Mouse (Mus musculus) neural tube, embryonic 15.5 days (tissue): ENCODE data around the gene Tdrd9. TPM values are rescaled to one million over a fixed set of nuclear protein-coding genes. Genes with fewer than 3 reads are reported as not detected.

Experiments used
- ATAC-seq: fragments of 200-750 bp; cut with Nextera tagmentation; 2 replicates; pipeline ENCODE4 v1.8.0; 2017; ENCODE audit warnings: mild to moderate bottlenecking, moderate TSS enrichment, moderate library complexity; ENCODE audit not compliant: low FRiP score
- H3K27ac ChIP-seq: fragments of 300-500 bp; sonication (generic); replicated peaks from 2 replicates; pipeline ENCODE4 v1.5.1; 2015; ENCODE audit warnings: mild to moderate bottlenecking, inconsistent platforms
- H3K27me3 ChIP-seq: fragments of 300-500 bp; sonication (generic); replicated peaks from 2 replicates; pipeline ENCODE4 v1.6.1; 2015; ENCODE audit warnings: inconsistent platforms
- H3K36me3 ChIP-seq: fragments of 300-500 bp; sonication (generic); 2 replicates; pipeline ENCODE4 v1.6.1; 2015; ENCODE audit warnings: inconsistent platforms
- H3K4me1 ChIP-seq: fragments of 300-500 bp; sonication (generic); 2 replicates; pipeline ENCODE4 v1.6.1; 2015; ENCODE audit warnings: inconsistent platforms
- H3K4me2 ChIP-seq: fragments of 300-500 bp; sonication (generic); 2 replicates; pipeline ENCODE4 v1.6.1; 2015; ENCODE audit warnings: inconsistent platforms, mild to moderate bottlenecking, moderate library complexity
- H3K4me3 ChIP-seq: fragments of 300-500 bp; sonication (generic); replicated peaks from 2 replicates; pipeline ENCODE4 v1.5.1; 2015; ENCODE audit warnings: mild to moderate bottlenecking, inconsistent platforms
- H3K9ac ChIP-seq: fragments of 300-500 bp; sonication (generic); replicated peaks from 2 replicates; pipeline ENCODE4 v1.6.1; 2015; ENCODE audit warnings: mild to moderate bottlenecking, inconsistent platforms
- H3K9me3 ChIP-seq: fragments of 300-500 bp; sonication (generic); replicated peaks from 2 replicates; pipeline ENCODE4 v1.6.1; 2016; ENCODE audit warnings: inconsistent platforms
- WGBS: fragments of 180-500 bp; shearing (Covaris S2); methylation state at CpG from one replicate; pipeline ENCODE4 v1.1.7; 2015; ENCODE audit warnings: mixed read lengths; 5-methylcytosine and 5-hydroxymethylcytosine counted together
- polyA plus RNA-seq: library from polyadenylated mRNA; unstranded; fragments of >200 nt; fragmentation: Nextera tagmentation; extraction: Ambion mirVana; gene quantifications from 2 replicates; pipeline ENCODE4 v1.2.1, GENCODE M21; 2015

Tdrd9 gene
- polyA plus RNA-seq, 1 experiment from 2014 or later, result 0.37 TPM

GRCm38 (mm10) chr12:112096051-112096732 is 124.8 kb downstream of the Tdrd9 start:
- Histone ChIP-seq H3K9ac (no peak overlapping the region), H3K4me2 (no peak overlapping the region), H3K27me3 (0 out of 2 replicates have a peak, but pooled peaks cover 3% of the 10 kb centered on the region), H3K27ac (no peak overlapping the region), H3K4me3 (no peak overlapping the region), H3K4me1 (no peaks in the 10 kb centered on the region), H3K36me3 (no peaks in the 10 kb centered on the region), H3K9me3 (no peaks in the 10 kb centered on the region)
- WGBS, result 75% methylated on average over 13 of the region's 13 CpGs
- no peak for ATAC-seq

- Histone ChIP-seq H3K9me3 (no peaks in the 10 kb centered on the region), H3K36me3 (no peaks in the 10 kb centered on the region), H3K9ac (no peak overlapping the region), H3K4me2 (no peak overlapping the region), H3K27me3 (0 out of 2 replicates have a peak, but pooled peaks cover 3% of the 10 kb centered on the region), H3K27ac (no peak overlapping the region), H3K4me1 (no peaks in the 10 kb centered on the region), H3K4me3 (no peak overlapping the region)
- ATAC-seq, result no peak
- WGBS, result 75% methylated on average over 8 of the region's 8 CpGs
Observed at GRCm38 (mm10) chr12:112096733-112097117, 125.4 kb downstream of the Tdrd9 start.

- Histone ChIP-seq H3K9ac (no peak overlapping the region), H3K36me3 (no peaks in the 10 kb centered on the region), H3K4me3 (no peak overlapping the region), H3K4me2 (no peak overlapping the region), H3K27me3 (no peaks in the 10 kb centered on the region), H3K4me1 (no peaks in the 10 kb centered on the region), H3K9me3 (no peaks in the 10 kb centered on the region), H3K27ac (no peak overlapping the region)
- WGBS, result 65% methylated on average over 4 of the region's 4 CpGs
- no peak for ATAC-seq
Observed at GRCm38 (mm10) chr12:112100106-112100505, 128.7 kb downstream of the Tdrd9 start.

- no peak overlapping the region for H3K4me2 ChIP-seq
Observed at GRCm38 (mm10) chr12:112101045-112101444, 129.7 kb downstream of the Tdrd9 start.

GRCm38 (mm10) chr12:112103179-112103578 is 131.8 kb downstream of the Tdrd9 start:
- no peak overlapping the region for H3K4me3 ChIP-seq
- no peaks in the 10 kb centered on the region for H3K9me3 ChIP-seq
- WGBS, result 90% methylated on average over 5 of the region's 5 CpGs
- H3K4me1 ChIP-seq, result no peaks in the 10 kb centered on the region
- no peak overlapping the region for H3K27ac ChIP-seq
- no peak overlapping the region for H3K4me2 ChIP-seq
- ATAC-seq, result no peak
- no peaks in the 10 kb centered on the region for H3K36me3 ChIP-seq
- no peak overlapping the region for H3K9ac ChIP-seq
- 0 out of 2 replicates have a peak, but pooled peaks cover 14% of the 10 kb centered on the region for H3K27me3 ChIP-seq

More at GRCm38 (mm10) chr12:112101045-112101444, 129.7 kb downstream of the Tdrd9 start:
- no peak overlapping the region for H3K9ac ChIP-seq
- no peaks in the 10 kb centered on the region for H3K4me1 ChIP-seq
- H3K36me3 ChIP-seq, result no peaks in the 10 kb centered on the region
- no peaks in the 10 kb centered on the region for H3K9me3 ChIP-seq
- 70% methylated on average over 4 of the region's 4 CpGs for WGBS
- no peak overlapping the region for H3K27ac ChIP-seq
- 0 out of 2 replicates have a peak, but pooled peaks cover 7% of the 10 kb centered on the region for H3K27me3 ChIP-seq
- H3K4me3 ChIP-seq, result no peak overlapping the region
- ATAC-seq, result no peak

GRCm38 (mm10) chr12:112104890-112105289 is 133.5 kb downstream of the Tdrd9 start:
- H3K27ac ChIP-seq, result no peak overlapping the region
- 92% methylated on average over 11 of the region's 11 CpGs for WGBS
- ATAC-seq, result no peak
- no peaks in the 10 kb centered on the region for H3K4me1 ChIP-seq
- 0 out of 2 replicates have a peak, but pooled peaks cover 14% of the 10 kb centered on the region for H3K27me3 ChIP-seq
- no peak overlapping the region for H3K4me3 ChIP-seq
- H3K9ac ChIP-seq, result no peak overlapping the region
- H3K9me3 ChIP-seq, result no peaks in the 10 kb centered on the region
- no peak overlapping the region for H3K4me2 ChIP-seq
- H3K36me3 ChIP-seq, result no peaks in the 10 kb centered on the region

- no peak for ATAC-seq
- H3K27ac ChIP-seq, result no peak within 1 kb of the TSS
- H3K27me3 ChIP-seq, result 0 out of 2 replicates have a peak, but pooled peaks cover 14% of the 10 kb centered on the region
- H3K4me2 ChIP-seq, result peak within 1 kb of the TSS; percentile 37
- no peaks in the 10 kb centered on the region for H3K9me3 ChIP-seq
- WGBS, result 5% methylated on average over 14 of the region's 14 CpGs
- no peaks in the 10 kb centered on the region for H3K36me3 ChIP-seq
- H3K4me3 ChIP-seq, result no peak within 1 kb of the TSS
- H3K9ac ChIP-seq, result no peak within 1 kb of the TSS
- H3K4me1 ChIP-seq, result no peaks in the 10 kb centered on the region
Observed at GRCm38 (mm10) chr12:112106541-112106971, 135.2 kb downstream of the Tdrd9 start, which contains the start of gene Aspg. TSS of gene Aspg (plus strand) at chr12:112106679.

GRCm38 (mm10) chr12:112107685-112108084 is 136.3 kb downstream of the Tdrd9 start:
- H3K4me2 ChIP-seq, result no peak overlapping the region
- peaks cover 18% of the 10 kb centered on the region; the same call in 1 of the 2 replicates for H3K27me3 ChIP-seq
- H3K4me3 ChIP-seq, result no peak overlapping the region
- 84% methylated on average over 8 of the region's 8 CpGs for WGBS
- H3K9me3 ChIP-seq, result no peaks in the 10 kb centered on the region
- no peaks in the 10 kb centered on the region for H3K36me3 ChIP-seq
- H3K27ac ChIP-seq, result no peak overlapping the region
- ATAC-seq, result no peak
- H3K9ac ChIP-seq, result no peak overlapping the region
- no peaks in the 10 kb centered on the region for H3K4me1 ChIP-seq

GRCm38 (mm10) chr12:112108696-112109445 is 137.5 kb downstream of the Tdrd9 start:
- H3K36me3 ChIP-seq, result no peaks in the 10 kb centered on the region
- WGBS, result 83% methylated on average over 11 of the region's 11 CpGs
- H3K4me2 ChIP-seq, result no peak overlapping the region
- H3K27ac ChIP-seq, result no peak overlapping the region
- H3K9me3 ChIP-seq, result no peaks in the 10 kb centered on the region
- no peak overlapping the region for H3K9ac ChIP-seq
- H3K27me3 ChIP-seq, result peaks cover 18% of the 10 kb centered on the region; the same call in 1 of the 2 replicates
- no peak for ATAC-seq
- H3K4me3 ChIP-seq, result no peak overlapping the region
- no peaks in the 10 kb centered on the region for H3K4me1 ChIP-seq

GRCm38 (mm10) chr12:112109701-112110100 is 138.3 kb downstream of the Tdrd9 start:
- Histone ChIP-seq H3K9me3 (no peaks in the 10 kb centered on the region), H3K9ac (no peak overlapping the region), H3K4me1 (no peaks in the 10 kb centered on the region), H3K27me3 (peaks cover 23% of the 10 kb centered on the region; the same call in 1 of the 2 replicates), H3K4me3 (no peak overlapping the region), H3K36me3 (no peaks in the 10 kb centered on the region), H3K4me2 (no peak overlapping the region), H3K27ac (no peak overlapping the region)
- no peak for ATAC-seq
- WGBS, result 89% methylated on average over 9 of the region's 9 CpGs

GRCm38 (mm10) chr12:112111323-112111722 is 140.0 kb downstream of the Tdrd9 start:
- H3K4me1 ChIP-seq, result no peaks in the 10 kb centered on the region
- H3K27me3 ChIP-seq, result peaks cover 15% of the 10 kb centered on the region; the same call in 1 of the 2 replicates
- no peak overlapping the region for H3K4me3 ChIP-seq
- H3K36me3 ChIP-seq, result no peaks in the 10 kb centered on the region
- no peaks in the 10 kb centered on the region for H3K9me3 ChIP-seq
- ATAC-seq, result no peak
- WGBS, result 87% methylated on average over 5 of the region's 5 CpGs
- no peak overlapping the region for H3K27ac ChIP-seq
- H3K4me2 ChIP-seq, result no peak overlapping the region
- H3K9ac ChIP-seq, result no peak overlapping the region

GRCm38 (mm10) chr12:112112235-112112634 is 140.9 kb downstream of the Tdrd9 start:
- Histone ChIP-seq H3K36me3 (no peaks in the 10 kb centered on the region), H3K4me2 (no peak overlapping the region), H3K27ac (no peak overlapping the region), H3K4me3 (no peak overlapping the region), H3K27me3 (peaks cover 16% of the 10 kb centered on the region; the same call in 1 of the 2 replicates), H3K4me1 (no peaks in the 10 kb centered on the region), H3K9ac (no peak overlapping the region), H3K9me3 (no peaks in the 10 kb centered on the region)
- no peak for ATAC-seq
- WGBS, result 92% methylated on average over 6 of the region's 6 CpGs
